Mouse (Mus musculus) thymus, adult 2 months (tissue): ENCODE measurements around the gene Ube2i. TPM values are rescaled to one million over a fixed set of nuclear protein-coding genes. Genes with fewer than 3 reads are reported as not detected.

ENCODE experiments used
- DNase-seq: peaks from one replicate; pipeline ENCODE4 v3.0.0; 2021
- H3K27ac ChIP-seq: fragments of 200-500 bp; 2 replicates; pipeline ENCODE4 v1.5.1; 2012; ENCODE audit warnings: low read length, control low read depth; ENCODE audit not compliant: control insufficient read depth, insufficient read depth
- H3K27me3 ChIP-seq: fragments of 200-500 bp; 2 replicates; pipeline ENCODE4 v1.6.1; 2012; ENCODE audit warnings: mild to moderate bottlenecking, low read length, moderate library complexity, mixed read lengths; ENCODE audit not compliant: control insufficient read depth, insufficient read depth
- H3K36me3 ChIP-seq: fragments of 200-500 bp; 2 replicates; pipeline ENCODE4 v1.6.1; 2012; ENCODE audit warnings: mild to moderate bottlenecking, low read length, moderate library complexity; ENCODE audit not compliant: control insufficient read depth, insufficient read depth
- H3K4me1 ChIP-seq: fragments of 200-500 bp; replicated peaks from 2 replicates; pipeline ENCODE4 v1.6.1; 2012; ENCODE audit warnings: low read length; ENCODE audit not compliant: control insufficient read depth, insufficient read depth
- H3K4me3 ChIP-seq: fragments of 200-500 bp; 2 replicates; pipeline ENCODE4 v1.5.1; 2012; ENCODE audit warnings: mild to moderate bottlenecking, low read length, control low read depth, moderate library complexity; ENCODE audit not compliant: control insufficient read depth, insufficient read depth
- CTCF ChIP-seq: fragments of 200-500 bp; IDR thresholded peaks from 2 replicates; pipeline ENCODE4 v1.5.1; 2012; ENCODE audit warnings: mild to moderate bottlenecking, control low read depth, low read length, moderate library complexity, borderline replicate concordance; ENCODE audit not compliant: control insufficient read depth, poor library complexity, insufficient read depth; ENCODE audit errors: extremely low read depth
- POLR2A ChIP-seq: fragments of 200-500 bp; IDR thresholded peaks from 2 replicates; pipeline ENCODE4 v1.6.1; 2012; ENCODE audit warnings: mild to moderate bottlenecking, low read length, control low read depth, moderate library complexity; ENCODE audit not compliant: control insufficient read depth, poor library complexity, insufficient read depth; ENCODE audit errors: extremely low read depth
- WGBS: fragments of 180-500 bp; shearing (Covaris S2); methylation state at CpG from one replicate; pipeline ENCODE4 v1.1.7; 2018; 5-methylcytosine and 5-hydroxymethylcytosine counted together
- polyA plus RNA-seq: library from polyadenylated mRNA; depleted of rRNA; stranded (reverse); fragments of >200 nt; gene quantifications from 2 replicates; pipeline ENCODE4 v1.2.3, GENCODE M21; 2012

The Ube2i gene
- polyA plus RNA-seq, 1 experiment = 316 TPM

- WGBS = 1% methylated on average over 45 of the region's 45 CpGs
- TF ChIP-seq POLR2A (no peak), CTCF (peak; percentile 97)
- Histone ChIP-seq H3K4me1 (peaks cover 17% of the 10 kb centered on the region), H3K36me3 (peaks cover 2% of the 10 kb centered on the region), H3K4me3 (peak overlapping the region; percentile 99), H3K27me3 (no peaks in the 10 kb centered on the region), H3K27ac (peak overlapping the region; percentile 84)
- DNase-seq = peak; percentile 92
Measured at GRCm38 (mm10) chr17:25273706-25274501, 518 bp downstream of the Ube2i start.

DNA sequence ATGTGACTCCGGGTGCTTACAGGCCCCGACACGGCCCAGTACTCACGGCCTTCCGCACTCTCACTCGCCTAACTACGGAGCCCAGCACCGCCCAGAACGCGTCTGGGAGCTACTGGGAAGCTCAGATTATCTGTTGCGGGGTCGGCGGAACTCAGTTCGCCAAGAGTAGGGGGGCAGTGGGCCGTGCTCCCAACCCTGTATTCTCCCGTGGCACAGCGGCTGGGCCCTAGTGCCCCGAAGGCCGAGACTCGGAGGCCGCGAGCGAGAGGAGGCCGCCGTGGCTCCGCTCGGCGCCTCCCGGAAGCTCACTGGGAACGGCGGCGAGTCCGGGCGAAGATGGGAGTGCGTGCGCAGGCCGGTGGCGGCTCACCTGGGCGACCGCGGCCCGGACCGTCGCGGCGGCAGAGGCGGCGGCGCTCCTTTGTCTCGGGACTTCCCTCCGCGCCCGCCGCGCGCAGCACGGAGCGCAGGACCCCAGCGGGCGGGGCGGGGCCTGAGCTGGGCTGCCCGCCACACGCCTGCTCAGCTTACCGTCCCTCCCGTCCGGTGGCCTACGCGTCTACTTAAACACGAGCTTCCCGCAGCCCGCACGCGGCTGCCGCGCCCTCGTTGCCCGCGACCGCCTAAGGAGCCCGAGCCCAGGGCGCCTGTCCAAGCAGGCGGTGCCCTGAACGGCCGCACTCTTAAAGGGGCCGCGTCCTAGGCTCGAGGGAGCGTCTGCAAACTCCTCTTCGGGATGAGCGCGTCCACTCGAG, 1.3 kb downstream of the Ube2i start:
- under 1% methylated on average over 92 of the region's 92 CpGs for WGBS
- Histone ChIP-seq H3K36me3 (peaks cover 10% of the 10 kb centered on the region), H3K4me1 (peaks cover 17% of the 10 kb centered on the region), H3K4me3 (peak overlapping the region; percentile 99), H3K27me3 (no peaks in the 10 kb centered on the region), H3K27ac (peak overlapping the region; percentile 84)
- peak; percentile 87 for TF ChIP-seq POLR2A
- peak; percentile 43; the same call in 1 of the 2 replicates for TF ChIP-seq CTCF
- peak; percentile 78 for DNase-seq

- H3K4me3 ChIP-seq = peak overlapping the region; percentile 99
- WGBS = under 1% methylated on average over 10 of the region's 10 CpGs
- H3K27me3 ChIP-seq = no peaks in the 10 kb centered on the region
- TF ChIP-seq CTCF (no peak), POLR2A (no peak)
- no peak for DNase-seq
- H3K4me1 ChIP-seq = peaks cover 17% of the 10 kb centered on the region
- peak overlapping the region; percentile 53 for H3K27ac ChIP-seq
- H3K36me3 ChIP-seq = peaks cover 18% of the 10 kb centered on the region
Measured at GRCm38 (mm10) chr17:25272326-25272725, 2.1 kb downstream of the Ube2i start.

GRCm38 (mm10) chr17:25270795-25271335, 3.6 kb downstream of the Ube2i start:
- TF ChIP-seq CTCF = no peak
- TF ChIP-seq POLR2A = no peak
- 86% methylated on average over 2 of the region's 2 CpGs for WGBS
- H3K36me3 ChIP-seq = peaks cover 32% of the 10 kb centered on the region
- H3K27me3 ChIP-seq = no peaks in the 10 kb centered on the region
- DNase-seq = no peak
- H3K4me3 ChIP-seq = no peak overlapping the region
- no peak overlapping the region for H3K27ac ChIP-seq
- peaks cover 17% of the 10 kb centered on the region for H3K4me1 ChIP-seq

DNA sequence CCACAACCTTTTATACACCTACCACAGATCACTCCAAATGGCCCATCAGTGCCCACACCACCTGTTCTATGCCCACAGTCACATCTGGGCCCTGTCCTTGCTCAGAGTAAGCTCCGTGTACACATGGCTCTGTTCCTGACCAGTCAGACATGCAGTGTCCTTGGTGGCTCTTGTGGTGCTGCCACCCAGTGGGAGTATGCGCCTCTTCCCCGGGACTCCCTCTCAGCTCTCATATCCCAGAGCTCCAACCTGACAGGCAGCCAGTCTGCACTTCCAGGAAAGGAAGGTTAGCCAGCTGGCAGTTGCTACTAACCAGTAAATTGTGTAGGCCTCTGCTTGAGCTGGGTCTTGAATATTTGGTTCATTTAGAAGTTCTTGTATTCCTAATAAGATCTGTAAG, 10.0 kb downstream of the Ube2i start:
- Histone ChIP-seq H3K4me3 (no peak overlapping the region), H3K27ac (no peak overlapping the region), H3K27me3 (no peaks in the 10 kb centered on the region), H3K36me3 (peaks cover 68% of the 10 kb centered on the region), H3K4me1 (no peaks in the 10 kb centered on the region; the same call in 1 of the 2 replicates)
- WGBS = 89% methylated on average over 3 of the region's 3 CpGs
- TF ChIP-seq POLR2A (no peak), CTCF (no peak; the same call in 1 of the 2 replicates)
- DNase-seq = no peak

GRCm38 (mm10) chr17:25257804-25258261, 16.6 kb downstream of the Ube2i start:
- H3K4me3 ChIP-seq = no peak overlapping the region
- peaks cover 58% of the 10 kb centered on the region for H3K4me1 ChIP-seq
- H3K36me3 ChIP-seq = peaks cover 5% of the 10 kb centered on the region
- WGBS = 45% methylated on average over 6 of the region's 6 CpGs
- H3K27ac ChIP-seq = peak overlapping the region; percentile 72
- TF ChIP-seq CTCF = no peak
- TF ChIP-seq POLR2A = no peak
- peak; percentile 56 for DNase-seq
- no peaks in the 10 kb centered on the region; the same call in 1 of the 2 replicates for H3K27me3 ChIP-seq
